Mouse (Mus musculus) heart, adult 9 months (tissue): ENCODE measurements around the gene Xxylt1.

ENCODE experiments used
- DNase-seq, 2 experiments: peaks; one replicate each; pipeline ENCODE4 v3.0.0; 2022; ENCODE audit warnings: low spot score in 2 of 2

Gene Xxylt1

DNA sequence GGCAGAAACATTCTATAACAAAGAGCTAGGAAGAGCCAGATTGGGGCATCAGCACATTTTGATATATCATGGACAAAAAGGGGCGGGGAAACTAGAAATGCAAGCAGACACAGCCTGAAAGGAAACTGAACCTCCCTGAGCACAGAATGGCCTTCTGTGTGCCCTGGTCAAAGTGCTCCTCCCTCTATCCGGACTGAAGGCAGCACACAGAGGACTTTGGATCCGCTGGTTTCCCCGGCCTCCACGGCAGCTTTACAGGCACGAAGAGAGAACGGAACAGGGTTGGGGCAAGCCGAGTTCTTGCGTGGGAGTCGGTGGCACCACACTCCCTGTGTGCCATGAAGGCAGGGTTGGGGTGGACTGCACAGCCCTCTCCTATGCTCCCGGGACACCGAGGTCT, 121.5 kb downstream of the Xxylt1 start:
- DNase-seq: no peak

DNA sequence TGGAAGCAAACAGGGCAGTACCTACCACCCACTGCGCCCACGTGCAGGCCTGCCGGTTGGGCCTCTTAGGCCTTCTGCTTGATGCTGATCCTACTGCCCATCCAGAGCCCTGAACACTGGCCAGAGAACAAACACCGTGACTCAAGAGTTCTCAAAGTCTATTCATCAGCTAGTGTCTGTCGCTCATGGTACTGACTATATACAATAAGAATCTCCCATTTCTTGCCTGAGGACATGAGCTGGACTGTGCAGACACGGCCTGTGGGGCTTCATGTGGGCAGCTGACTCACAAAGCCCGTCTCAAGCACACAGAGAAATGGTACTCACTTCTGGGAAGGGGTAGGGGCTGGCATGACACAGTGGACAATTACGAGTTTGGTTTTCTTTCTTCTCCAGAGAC, 125.1 kb downstream of the Xxylt1 start:
- DNase-seq: no peak

DNA sequence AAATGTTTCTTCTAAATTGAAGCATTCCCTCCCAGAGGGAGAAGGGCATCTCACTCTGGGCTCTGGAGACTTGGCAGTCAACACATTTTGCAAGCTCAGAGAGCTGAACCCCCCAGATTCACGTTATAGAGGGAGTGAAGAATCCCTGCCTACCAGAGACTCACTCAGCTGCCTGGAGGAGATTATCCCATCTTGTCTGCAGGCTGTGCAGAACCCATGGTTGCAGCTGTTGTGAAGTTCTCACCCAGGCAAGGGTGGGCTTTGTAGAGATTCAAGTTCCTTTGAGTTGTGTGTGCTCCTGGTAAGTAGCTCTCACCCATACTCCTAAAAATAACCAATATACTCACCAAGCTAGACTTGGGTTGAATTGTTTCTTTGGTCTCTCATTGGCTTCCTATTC, 132.6 kb downstream of the Xxylt1 start:
- no peak for DNase-seq

DNA sequence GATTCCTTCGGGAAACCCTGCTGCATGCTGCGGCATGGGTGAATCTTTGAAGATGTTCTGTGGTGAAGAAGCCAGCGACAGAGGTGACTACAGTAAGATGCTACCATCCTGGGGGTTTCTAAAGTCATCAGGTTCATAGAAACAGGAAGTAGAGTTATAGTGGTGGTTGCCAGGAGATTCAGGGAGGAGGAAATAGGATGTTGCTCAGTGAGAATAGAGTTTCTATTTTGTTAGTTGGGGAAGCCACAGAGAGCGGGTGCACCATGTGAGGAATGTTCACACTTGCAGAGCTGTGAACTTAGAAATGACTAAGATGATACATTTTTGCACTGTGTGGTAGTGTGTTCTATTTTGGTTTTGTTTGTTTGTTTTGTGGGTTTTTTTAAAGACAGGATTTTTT, 133.0 kb downstream of the Xxylt1 start:
- no peak for DNase-seq

DNA sequence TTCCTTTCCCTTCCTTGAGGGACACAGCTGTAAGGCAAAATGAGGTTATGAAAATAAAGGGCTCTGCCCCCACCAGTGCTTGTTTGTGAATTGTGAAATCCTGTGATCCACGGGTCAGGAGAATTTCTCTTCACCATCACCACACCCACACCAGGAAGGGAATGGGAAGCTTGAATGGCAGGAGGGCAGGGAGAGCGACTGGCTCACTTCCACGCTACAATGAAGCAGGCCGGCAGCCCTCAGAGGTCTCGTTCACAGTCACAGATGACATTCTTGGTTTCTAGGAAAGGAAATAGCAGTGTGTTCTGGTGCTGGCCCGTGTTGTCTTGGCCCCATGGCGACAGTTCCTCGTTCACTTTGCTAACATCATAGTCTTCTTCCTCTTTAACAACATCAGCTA, 136.3 kb downstream of the Xxylt1 start:
- peak; percentile 33 to 47 for DNase-seq

DNA sequence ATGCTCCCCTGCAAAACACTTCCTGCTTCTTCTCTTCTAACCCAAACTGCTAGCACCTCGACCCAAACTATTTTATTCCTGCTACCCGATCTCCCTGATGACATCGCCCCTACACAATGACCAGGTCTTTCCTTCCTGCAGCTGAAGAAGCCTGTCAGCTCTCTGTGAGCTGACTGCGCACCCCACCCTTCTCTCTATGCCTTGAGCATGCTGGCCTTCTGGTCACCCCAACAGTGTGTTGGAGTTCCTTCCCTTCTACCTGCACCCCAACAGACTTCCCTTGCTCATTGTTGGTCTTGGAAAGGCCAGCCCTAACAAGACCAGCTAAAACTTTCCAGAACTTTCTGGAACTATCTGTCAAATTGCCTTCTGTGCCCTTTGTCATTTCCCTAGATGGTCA, 137.3 kb downstream of the Xxylt1 start:
- DNase-seq: no peak

DNA sequence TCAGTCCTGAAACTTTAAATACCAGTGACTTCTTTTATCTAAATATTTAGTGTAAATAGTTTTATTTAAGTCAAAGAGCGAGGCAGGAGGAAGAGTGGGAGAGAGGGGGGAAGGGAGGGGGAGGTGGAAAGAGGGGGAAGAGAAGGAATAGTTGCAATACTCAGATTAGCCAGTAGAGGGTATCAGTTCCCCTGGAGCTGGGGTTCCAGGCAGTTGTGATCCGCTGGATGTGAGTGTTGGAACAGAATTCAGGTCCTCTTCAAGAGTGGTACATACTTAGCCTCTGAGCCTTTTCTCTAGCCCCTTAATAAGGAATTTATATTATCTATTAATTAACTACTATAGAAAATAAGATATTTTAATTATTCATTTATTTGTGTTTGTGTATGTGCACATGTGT, 140.5 kb downstream of the Xxylt1 start:
- DNase-seq: no peak

DNA sequence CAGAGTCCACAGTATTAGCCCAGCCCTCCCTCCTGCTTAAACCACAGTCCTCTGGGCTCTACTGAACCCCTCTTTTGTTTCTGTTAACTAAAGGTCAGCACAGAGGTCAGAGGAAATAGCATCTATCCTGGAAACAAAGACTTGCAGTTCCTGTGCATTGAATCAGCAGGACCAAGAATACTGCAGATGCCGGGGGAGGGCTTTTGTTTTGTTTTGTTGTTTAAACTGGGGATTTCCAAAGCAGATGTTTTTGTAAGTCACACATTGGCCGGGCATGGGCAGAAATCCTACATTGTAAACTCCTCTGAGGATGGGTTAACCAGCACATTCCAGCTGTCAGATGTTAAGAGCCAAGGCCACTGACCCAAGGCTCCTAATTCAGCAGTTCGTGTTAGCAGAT, 141.3 kb downstream of the Xxylt1 start:
- peak; percentile 71 to 85 for DNase-seq

DNA sequence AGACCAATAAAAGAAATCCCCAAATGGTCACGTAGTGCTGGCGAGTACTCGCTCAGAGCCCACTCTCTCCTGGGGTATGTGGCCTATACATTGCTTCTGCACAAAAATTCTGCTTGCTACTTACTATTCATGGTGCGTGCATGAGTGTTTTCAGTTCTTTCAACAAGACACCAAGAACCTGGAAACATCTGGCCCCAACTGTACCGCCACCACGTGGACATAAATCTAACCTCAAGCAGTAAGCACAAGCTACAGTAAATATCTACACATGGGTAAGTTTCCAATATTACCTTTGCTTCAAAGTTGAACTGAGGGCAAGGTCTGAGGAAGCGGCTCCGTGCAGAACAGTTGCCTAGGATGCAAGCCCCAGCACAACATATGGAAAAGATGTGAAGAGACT, 142.0 kb downstream of the Xxylt1 start:
- no peak for DNase-seq

DNA sequence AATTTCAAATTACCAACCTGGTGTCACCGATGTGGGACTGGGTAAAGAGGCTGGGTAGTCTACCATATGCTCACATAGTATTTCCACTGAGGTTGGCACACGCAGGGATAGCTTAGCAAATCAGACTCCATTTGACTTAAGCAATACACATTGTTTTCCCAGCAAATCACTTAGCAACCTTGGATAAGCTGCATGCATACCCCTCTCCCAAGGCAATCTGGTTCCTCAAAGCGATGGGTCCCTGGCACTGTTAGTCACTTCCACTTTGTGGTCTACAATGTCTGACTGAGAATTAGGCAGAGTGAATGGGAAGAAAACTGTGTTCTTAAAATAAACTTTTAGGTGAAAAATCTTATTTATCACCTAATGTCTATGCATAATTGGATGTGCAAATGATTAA, 142.6 kb downstream of the Xxylt1 start:
- no peak for DNase-seq

DNA sequence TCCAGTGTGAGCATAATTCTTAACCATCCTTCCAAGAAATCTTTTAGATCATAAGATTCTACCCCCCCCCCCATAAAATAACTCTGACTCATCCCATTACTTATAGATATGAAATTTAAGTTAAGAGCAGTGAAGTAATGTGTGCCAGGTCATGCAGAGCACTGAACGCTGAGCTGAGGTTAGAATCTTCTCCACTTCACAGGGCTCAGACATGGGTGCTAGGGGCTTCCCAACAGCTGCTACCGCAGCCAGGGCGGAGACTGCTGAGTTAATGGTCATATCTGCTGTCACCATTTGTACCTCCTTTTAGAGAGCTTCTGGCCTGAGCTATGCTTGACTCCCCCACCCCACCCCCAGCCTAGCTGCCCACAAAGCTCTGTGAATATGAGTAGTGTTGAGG, 143.6 kb downstream of the Xxylt1 start:
- DNase-seq: no peak

DNA sequence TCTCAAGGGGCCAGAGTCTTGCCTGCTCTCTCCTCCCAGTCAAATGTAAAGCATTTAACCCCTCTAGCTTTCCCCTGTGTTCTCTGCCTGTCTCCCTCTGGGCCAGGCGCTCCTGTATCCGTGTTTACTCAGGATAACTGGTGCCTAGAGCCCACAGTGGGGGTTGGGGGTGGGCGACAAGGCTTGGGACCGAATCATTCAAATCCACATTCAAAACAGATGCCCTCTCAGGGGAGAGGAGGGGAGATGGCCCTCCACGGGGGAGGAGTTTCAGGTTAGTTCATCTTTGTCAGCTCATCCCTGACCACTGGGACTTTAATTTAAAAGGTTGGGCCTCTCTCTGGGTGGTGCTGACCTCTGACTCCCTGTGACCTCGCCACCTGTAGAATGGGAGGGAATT, 144.8 kb downstream of the Xxylt1 start:
- no peak for DNase-seq

DNA sequence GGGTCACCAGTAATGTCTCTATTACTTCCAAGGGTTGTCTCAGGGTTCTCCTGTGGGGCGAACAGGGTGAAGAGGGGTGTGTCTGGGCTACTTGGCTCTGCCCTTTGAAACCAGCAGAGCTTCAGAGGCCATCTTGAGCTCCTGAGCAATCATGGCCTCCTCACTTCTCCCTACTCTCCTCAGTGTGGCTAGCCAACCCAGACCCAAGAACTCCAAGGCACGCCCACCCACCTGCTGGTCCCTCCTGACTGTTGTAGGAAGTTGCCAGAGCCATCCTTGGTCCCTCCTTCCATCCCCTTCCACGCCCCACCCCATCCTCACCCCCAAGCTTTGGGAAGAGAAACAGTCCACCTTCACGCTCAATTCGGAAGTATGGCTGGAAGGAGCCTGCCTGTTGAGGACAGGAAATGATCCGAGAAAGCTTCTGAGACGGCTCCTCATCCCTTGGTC, 145.2 kb downstream of the Xxylt1 start:
- DNase-seq: no peak

DNA sequence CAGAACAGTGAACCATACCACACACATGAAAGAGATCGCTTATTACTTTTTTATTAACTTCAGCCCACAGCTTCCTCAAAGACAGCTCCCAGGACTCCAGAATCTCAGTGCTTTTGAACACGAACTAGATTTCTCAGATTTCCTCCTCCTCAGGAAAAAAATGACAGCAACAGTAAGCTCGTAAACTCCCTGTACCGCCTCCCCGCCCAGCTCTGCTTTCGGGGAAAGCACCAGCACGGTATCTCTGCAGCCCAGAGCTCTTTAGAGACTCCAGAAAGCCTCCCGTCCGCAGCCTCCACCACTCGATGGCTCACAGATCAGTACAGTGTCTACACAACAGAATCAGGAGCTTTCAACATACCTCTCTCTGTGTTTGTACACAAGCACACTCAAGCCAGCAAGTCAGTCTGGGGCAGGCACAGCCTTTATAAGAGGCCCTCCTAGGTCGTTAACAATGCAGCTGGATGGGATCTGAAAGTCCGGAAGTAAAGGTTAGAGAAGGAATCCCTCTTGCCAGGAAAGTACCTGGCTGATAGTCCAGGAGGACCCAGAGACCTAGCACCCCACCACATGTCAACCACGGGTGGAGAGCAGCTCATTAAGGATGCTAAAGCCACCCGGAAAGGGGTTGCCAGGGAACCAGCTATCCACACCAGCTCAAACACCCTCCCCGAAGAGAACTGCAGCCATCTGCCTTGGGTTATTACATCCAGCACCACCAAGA, 146.1 kb downstream of the Xxylt1 start:
- DNase-seq: no peak

DNA sequence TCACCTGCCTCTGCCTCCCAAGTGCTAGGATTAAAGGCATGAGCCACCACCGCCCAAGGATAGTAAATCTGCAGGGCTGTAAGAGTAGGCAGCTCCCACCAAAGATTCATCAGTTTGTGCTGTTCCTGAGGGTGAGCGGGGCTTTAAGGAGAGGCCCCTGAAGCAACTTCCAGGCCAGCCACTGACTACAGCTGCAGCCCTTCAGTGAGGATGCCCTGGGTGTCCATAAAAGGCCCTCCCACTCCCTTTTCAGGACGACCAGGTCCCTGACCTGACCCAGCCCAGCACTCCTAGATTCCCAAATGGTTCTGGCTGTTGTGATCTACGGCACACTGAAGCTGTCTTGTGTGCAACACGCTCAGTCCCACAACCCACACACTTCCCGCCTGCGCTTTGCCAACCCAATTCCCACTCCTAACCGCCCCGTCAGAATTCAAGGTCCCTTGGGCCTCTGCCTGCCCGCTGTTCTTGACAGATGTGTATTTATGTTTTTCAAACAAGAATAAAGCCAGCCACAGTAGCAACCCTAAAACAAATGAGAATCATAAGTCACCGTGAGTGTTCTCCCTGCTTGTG, 146.9 kb downstream of the Xxylt1 start:
- no peak for DNase-seq

DNA sequence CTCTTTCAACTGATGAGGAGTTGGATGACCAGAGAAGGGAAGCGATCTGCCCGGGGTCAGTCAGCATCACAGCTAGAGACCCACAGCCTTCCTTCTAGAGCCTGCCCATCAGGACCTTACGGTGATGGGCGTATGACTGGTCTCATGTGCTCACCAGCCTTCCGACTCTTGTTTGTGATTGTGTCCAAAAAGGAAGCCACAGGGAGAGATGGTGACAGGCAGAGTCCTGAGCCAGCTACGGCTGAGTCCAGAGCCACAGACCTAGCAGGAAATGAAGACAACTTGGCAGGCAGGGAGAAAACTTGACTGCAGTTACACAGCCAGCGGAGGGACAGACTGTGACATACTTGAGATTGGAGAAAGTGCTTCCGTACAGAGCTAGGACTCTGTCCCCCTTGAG, 147.9 kb downstream of the Xxylt1 start:
- peak in 1 of 2 experiments; percentile 55 for DNase-seq

DNA sequence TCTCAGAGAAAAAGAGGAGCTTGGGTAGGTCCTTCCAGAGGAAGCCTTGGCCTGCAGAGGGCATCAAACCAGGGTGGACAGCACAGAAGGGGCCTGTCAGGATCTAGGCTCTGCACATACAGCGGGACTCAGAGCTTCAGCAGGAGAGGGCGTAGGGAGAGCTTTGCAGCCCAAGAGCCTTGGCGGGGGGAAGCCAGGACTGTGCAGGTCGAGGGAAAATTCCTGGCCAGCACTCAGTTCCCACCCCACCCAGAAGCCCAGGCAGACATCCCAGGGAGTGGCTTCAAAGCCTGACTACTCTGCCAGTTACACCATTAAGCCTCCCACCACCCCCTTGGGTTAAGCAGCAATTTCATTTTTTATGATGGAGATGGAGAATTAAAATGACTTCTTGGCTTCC, 148.4 kb downstream of the Xxylt1 start:
- DNase-seq: no peak

DNA sequence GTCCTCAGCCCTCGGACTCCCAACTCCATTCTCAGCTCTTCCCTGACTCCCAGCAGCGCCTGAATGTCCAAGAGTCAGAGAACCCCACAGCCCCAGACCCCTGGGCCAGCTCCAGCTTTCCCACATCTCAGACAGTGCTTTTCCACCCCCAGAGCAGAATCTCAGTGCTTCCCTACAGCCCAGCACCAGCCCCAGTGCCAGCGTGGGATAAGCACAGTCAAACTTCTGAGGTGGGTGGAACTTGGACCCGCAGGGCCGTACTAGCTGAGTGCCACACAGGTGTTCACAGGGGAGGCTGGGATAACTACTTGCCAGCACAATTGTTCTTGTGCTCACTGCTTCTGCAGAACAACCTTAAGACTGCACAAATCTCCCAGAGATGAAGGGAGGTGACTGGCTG, 149.0 kb downstream of the Xxylt1 start:
- no peak for DNase-seq

DNA sequence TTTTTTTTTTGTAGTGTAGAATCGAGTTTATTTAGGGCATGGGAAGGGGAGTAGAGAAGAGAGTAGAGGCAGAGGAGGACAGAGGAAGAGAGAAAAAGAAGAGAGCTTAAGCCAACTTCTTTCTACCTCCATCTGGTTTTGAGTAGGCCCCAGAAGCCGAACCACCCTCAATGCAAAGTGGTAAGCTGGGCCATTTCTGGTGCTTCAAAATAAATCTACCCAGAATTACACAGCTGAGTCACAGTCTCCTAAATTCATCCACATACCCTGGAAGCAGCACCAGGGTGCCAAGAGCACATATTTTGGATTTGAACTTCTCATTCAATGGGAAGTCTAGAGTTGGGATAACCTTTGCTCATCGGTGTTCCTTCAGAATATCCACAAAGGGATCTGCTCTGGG, 152.1 kb downstream of the Xxylt1 start:
- DNase-seq: no peak

DNA sequence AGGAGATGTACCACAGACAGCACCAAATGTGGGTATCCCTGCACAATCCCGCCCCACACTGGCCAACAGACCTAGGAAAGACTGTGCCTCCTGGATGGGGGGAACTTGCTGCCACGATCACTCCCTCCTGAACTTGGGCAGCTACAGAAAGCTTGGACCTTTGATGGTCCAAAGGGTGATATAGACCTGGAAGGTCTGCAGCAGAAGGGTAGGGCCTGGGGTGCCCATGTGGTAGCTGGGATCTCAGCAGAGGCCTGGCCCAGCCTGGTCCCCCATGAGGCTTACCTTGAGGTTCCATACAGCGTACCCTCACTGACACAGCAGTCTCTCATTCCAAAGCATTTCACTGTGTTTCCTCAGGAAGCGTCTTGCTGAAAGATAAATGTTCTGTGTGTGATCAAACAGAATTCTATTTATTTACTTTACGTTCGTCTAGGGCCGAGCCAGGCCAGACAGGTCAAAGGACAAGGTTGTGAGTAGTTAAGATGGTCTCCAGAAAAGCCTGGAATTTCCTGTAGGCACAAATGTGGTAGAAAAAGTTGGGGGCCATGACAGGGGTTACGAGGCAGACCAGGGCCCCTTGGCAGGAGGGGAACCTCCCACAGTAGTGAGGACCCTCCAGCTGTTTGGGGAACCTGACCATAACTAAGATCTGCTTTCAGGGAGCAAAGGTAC, 153.0 kb downstream of the Xxylt1 start:
- DNase-seq: no peak

DNA sequence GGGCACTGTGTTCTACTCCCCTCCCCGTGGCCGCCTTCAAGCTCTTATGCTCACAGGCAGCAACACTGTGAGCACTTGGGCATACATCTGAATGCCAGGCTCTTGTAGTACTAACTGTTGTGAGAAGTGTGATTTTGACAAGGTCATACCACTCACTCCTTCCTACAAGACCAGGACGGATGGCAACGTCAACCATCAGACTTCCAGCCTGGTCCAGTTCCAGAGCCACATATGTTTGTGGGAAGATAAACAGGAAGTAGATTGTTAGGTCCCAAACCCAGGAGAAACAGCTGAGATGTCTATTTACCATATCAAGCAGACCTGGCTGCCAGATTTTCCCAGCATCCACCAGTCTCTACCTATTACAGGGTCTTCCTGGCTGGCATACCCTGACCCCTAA, 155.7 kb downstream of the Xxylt1 start:
- DNase-seq: no peak

DNA sequence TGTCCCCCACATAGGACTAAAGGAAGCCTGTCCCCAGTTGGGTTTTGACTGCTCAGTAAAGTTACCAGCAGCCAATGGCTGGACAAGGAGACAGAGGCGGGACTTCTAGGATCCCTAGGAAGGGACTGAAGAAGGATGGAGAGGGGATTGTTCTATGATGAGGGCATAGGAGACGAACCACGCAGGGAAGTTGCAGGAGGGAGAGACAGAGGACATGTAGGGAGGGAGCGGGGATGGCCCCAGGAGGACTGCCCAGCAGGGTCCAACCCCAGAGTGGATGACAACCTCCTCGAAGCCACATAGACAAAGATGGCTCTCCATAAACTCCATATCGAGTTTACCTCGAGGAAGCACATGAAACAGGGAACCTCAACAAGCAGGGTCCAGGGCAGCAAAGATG, 157.3 kb downstream of the Xxylt1 start:
- no peak for DNase-seq

DNA sequence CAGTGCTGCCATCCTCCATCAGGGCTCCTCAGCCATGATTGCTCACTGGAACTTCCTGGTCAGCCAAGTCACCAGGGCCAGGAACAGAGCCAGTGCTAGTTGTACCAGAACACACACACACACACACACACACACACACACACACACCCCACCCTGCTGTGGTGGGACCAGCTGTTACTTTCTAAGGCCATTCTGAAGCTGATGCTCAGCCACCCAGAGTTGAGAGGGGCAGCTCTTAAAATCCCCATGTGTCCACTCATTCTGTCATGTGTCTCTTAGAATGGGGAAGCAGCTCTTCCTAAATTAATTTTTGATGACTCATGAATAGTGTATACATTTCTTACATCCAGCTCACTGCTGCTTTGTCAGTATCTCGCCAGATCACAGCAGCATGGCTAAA, 158.7 kb downstream of the Xxylt1 start:
- no peak for DNase-seq
